Mouse (Mus musculus): ENCODE measurements at regions not wholly inside any gene's neighbourhood (a gene's known extent, or its start where the extent isn't known, plus 50 kb on each side); places are given as distances from the start of the nearest gene placed in this dataset.

GRCm38 (mm10) chr5:4484151-4484550, 273.7 kb downstream of the Fzd1 start:
- no peak for TF ChIP-seq CTCF (conservative IDR thresholded peaks at IDR 0.05)
- DNase-seq (ENCODE audit: low spot score in 2 of 2), result peak in 1 of 2 experiments; percentile 12
- H3K27ac ChIP-seq, result peak overlapping the region; percentile 18; the same call in 1 of the 2 replicates
- H3K4me3 ChIP-seq, result no peak overlapping the region

GRCm38 (mm10) chr5:4474255-4474654, 282.1 kb downstream of the Mterf1b start:
- Histone ChIP-seq H3K27ac (no peak overlapping the region), H3K4me3 (no peak overlapping the region)
- DNase-seq (ENCODE audit: low spot score in 2 of 2), result no peak
- no peak for TF ChIP-seq CTCF (conservative IDR thresholded peaks at IDR 0.05)
